Mouse (Mus musculus) midbrain, postnatal 0 days (tissue): Measurements from ENCODE around the gene Ccser1. TPM values are rescaled to one million over a fixed set of nuclear protein-coding genes. Genes with fewer than 3 reads are reported as not detected.

ENCODE experiments used
- ATAC-seq: fragments of 200-750 bp; cut with Nextera tagmentation; 2 replicates; pipeline ENCODE4 v1.8.0; 2017; ENCODE audit warnings: moderate number of reproducible peaks, mild to moderate bottlenecking, moderate TSS enrichment, moderate library complexity; ENCODE audit not compliant: low FRiP score
- DNase-seq: peaks from one replicate; pipeline ENCODE4 v3.0.0-alpha.2; 2015; ENCODE audit warnings: low spot score
- H3K27ac ChIP-seq: fragments of 300-500 bp; sonication (generic); 2 replicates; pipeline ENCODE4 v1.5.1; 2014; ENCODE audit warnings: low read depth, mild to moderate bottlenecking, low read length, mixed read lengths
- H3K27me3 ChIP-seq: fragments of 300-500 bp; sonication (generic); 2 replicates; pipeline ENCODE4 v1.6.1; 2014; ENCODE audit warnings: low read length, control low read depth, mixed read lengths; ENCODE audit not compliant: insufficient read depth
- H3K36me3 ChIP-seq: fragments of 300-500 bp; sonication (generic); 2 replicates; pipeline ENCODE4 v1.6.1; 2014; ENCODE audit warnings: low read length, control low read depth, mixed read lengths; ENCODE audit not compliant: insufficient read depth
- H3K4me1 ChIP-seq: fragments of 300-500 bp; sonication (generic); 2 replicates; pipeline ENCODE4 v1.6.1; 2014; ENCODE audit warnings: mild to moderate bottlenecking, control low read depth, antibody characterized with exemption, low read length, mixed read lengths; ENCODE audit not compliant: insufficient read depth
- H3K4me2 ChIP-seq: fragments of 300-500 bp; sonication (generic); 2 replicates; pipeline ENCODE4 v1.6.1; 2014; ENCODE audit warnings: low read depth, mild to moderate bottlenecking, low read length, mixed read lengths; ENCODE audit not compliant: poor library complexity, severe bottlenecking
- H3K4me3 ChIP-seq: fragments of 300-500 bp; sonication (generic); 2 replicates; pipeline ENCODE4 v1.5.1; 2014; ENCODE audit warnings: low read depth, mild to moderate bottlenecking, low read length, moderate library complexity
- H3K9ac ChIP-seq: fragments of 300-500 bp; sonication (generic); replicated peaks from 2 replicates; pipeline ENCODE4 v1.6.1; 2014; ENCODE audit warnings: mild to moderate bottlenecking, low read length, moderate library complexity, mixed read lengths; ENCODE audit not compliant: poor library complexity, severe bottlenecking
- H3K9me3 ChIP-seq: fragments of 300-500 bp; sonication (generic); 2 replicates; pipeline ENCODE4 v1.6.1; 2016; ENCODE audit warnings: low read length, control low read depth
- CTCF ChIP-seq: IDR thresholded peaks from 2 replicates; pipeline ENCODE4 v1.5.1; 2016; ENCODE audit warnings: antibody characterized with exemption, mild to moderate bottlenecking
- WGBS: fragments of 180-500 bp; shearing (Covaris S2); extraction: QIAGEN DNeasy Blood & Tissue Kit; methylation state at CpG from one replicate; pipeline ENCODE4 v1.1.7; 2014; 5-methylcytosine and 5-hydroxymethylcytosine counted together
- polyA plus RNA-seq: library from polyadenylated mRNA; unstranded; fragments of >200 nt; fragmentation: Nextera tagmentation; extraction: Ambion mirVana; gene quantifications from 2 replicates; pipeline ENCODE4 v1.2.1, GENCODE M21; 2015
- total RNA-seq: library from RNA; depleted of rRNA; stranded (reverse); fragments of >200 nt; gene quantifications from 2 replicates; pipeline ENCODE4 v1.2.3, GENCODE M21; 2014

Ccser1 gene
- total and polyA plus RNA-seq, 2 experiments from 2014 or later = 13.9 to 51.4 TPM

DNA sequence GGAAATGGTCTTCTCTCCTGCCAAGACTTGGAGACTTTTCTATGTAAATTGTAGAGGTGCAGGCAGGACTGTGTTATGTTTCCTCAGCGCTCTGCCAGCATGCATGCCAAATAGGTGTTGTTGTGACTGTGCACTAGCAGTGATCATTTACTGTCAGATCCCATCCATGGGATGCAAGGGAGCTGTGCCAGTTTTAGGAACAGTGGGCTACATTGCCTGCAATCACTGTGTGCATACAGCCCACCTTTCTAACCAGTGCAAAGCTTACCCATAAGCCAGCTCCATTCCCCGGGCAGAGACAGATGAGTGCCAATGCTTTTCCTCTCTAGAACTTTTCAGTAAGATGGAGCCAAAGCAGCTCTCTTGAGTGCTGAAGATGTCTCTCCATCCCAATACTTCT is 606.6 kb downstream of the Ccser1 start:
- 89% methylated on average over 2 of the region's 2 CpGs for WGBS
- Histone ChIP-seq H3K4me1 (no peaks in the 10 kb centered on the region), H3K27me3 (no peaks in the 10 kb centered on the region), H3K4me2 (no peak overlapping the region), H3K9me3 (no peaks in the 10 kb centered on the region), H3K9ac (no peak overlapping the region), H3K27ac (no peak overlapping the region), H3K36me3 (no peaks in the 10 kb centered on the region), H3K4me3 (no peak overlapping the region)
- DNase-seq (no peak), ATAC-seq (no peak)
- no peak for TF ChIP-seq CTCF

DNA sequence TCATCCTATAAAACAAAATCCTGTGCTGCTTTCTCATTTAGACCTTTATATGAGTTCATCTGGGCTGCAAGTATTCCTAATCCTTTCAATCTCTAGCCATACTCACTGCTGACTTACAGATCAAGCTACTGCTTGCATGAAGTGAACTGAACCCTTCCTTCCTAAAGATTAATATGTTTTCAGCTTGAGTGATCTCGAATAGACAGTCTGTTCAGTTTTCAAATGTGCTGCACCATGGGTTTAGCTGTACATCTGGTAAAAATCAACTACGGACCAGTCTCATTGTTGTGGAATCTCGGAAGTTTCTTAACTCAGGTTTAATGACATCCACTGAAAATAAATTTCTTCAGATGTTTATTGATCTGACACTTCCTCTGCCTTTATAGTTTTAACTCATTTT is 620.8 kb downstream of the Ccser1 start:
- H3K4me3 ChIP-seq = no peak overlapping the region
- TF ChIP-seq CTCF = no peak
- 65% methylated on average over 3 of the region's 3 CpGs for WGBS
- no peaks in the 10 kb centered on the region for H3K27me3 ChIP-seq
- no peaks in the 10 kb centered on the region for H3K9me3 ChIP-seq
- H3K9ac ChIP-seq = no peak overlapping the region
- ATAC-seq = no peak
- no peak overlapping the region for H3K4me2 ChIP-seq
- H3K27ac ChIP-seq = no peak overlapping the region
- no peaks in the 10 kb centered on the region for H3K4me1 ChIP-seq
- H3K36me3 ChIP-seq = no peaks in the 10 kb centered on the region
- DNase-seq = no peak

DNA sequence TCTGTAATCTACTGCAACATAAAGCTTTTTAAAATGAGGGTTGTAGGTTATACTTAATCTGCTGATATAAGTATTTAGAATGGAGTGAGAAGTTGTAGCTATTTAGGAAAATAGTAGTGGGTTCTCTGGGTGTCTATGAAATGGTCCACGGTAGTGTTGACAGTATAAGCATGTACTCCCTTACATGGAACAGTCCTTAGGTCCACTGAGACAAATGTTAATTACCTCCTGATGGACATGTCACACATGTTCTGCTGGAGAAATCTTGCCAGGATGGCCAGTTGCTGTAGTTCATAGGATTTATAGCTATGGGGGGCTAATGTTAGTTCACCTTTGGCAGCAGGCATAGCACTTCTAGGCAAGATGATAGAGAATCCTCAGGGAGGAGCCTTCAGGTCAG is 625.4 kb downstream of the Ccser1 start:
- no peak for TF ChIP-seq CTCF
- no peak for ATAC-seq
- 93% methylated on average over 1 of the region's 1 CpGs for WGBS

DNA sequence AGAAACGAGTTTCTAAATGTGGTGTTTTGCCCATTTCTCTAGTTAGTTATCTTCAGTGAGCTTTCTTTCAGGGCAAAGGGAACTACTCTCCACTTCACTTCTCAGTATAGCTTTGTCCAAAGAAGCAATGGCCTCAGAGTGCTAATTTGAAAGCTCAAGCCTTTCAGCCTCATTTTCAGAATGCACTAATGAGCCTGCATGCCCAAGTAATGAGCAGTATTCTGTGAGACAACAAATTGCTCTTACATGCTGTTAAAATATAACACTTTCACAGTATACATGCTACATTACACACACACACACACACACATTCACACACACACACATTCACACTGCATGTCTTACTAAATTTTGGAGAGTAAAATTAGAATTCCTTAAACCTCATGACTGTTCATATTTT is 637.6 kb downstream of the Ccser1 start:
- H3K4me3 ChIP-seq = no peak overlapping the region
- no peak overlapping the region for H3K9ac ChIP-seq
- H3K4me1 ChIP-seq = no peaks in the 10 kb centered on the region
- 61% methylated on average over 1 of the region's 1 CpGs for WGBS
- DNase-seq (no peak), ATAC-seq (no peak)
- no peaks in the 10 kb centered on the region for H3K36me3 ChIP-seq
- TF ChIP-seq CTCF = no peak
- H3K27ac ChIP-seq = no peak overlapping the region
- H3K27me3 ChIP-seq = no peaks in the 10 kb centered on the region
- no peaks in the 10 kb centered on the region for H3K9me3 ChIP-seq
- H3K4me2 ChIP-seq = no peak overlapping the region

More for the DNA sequence above, 625.4 kb downstream of the Ccser1 start:
- no peaks in the 10 kb centered on the region for H3K36me3 ChIP-seq
- no peak overlapping the region for H3K9ac ChIP-seq
- no peaks in the 10 kb centered on the region for H3K27me3 ChIP-seq
- DNase-seq = no peak
- no peaks in the 10 kb centered on the region for H3K4me1 ChIP-seq
- no peak overlapping the region for H3K4me2 ChIP-seq
- no peak overlapping the region for H3K27ac ChIP-seq
- H3K4me3 ChIP-seq = no peak overlapping the region
- H3K9me3 ChIP-seq = no peaks in the 10 kb centered on the region

GRCm38 (mm10) chr6:61876302-61876701 is 696.2 kb downstream of the Ccser1 start:
- no peak overlapping the region for H3K4me3 ChIP-seq
- no peaks in the 10 kb centered on the region for H3K27me3 ChIP-seq
- no peak overlapping the region for H3K4me2 ChIP-seq
- DNase-seq (no peak), ATAC-seq (no peak)
- H3K9me3 ChIP-seq = no peaks in the 10 kb centered on the region
- H3K27ac ChIP-seq = no peak overlapping the region
- H3K36me3 ChIP-seq = no peaks in the 10 kb centered on the region
- no peaks in the 10 kb centered on the region for H3K4me1 ChIP-seq
- no peak overlapping the region for H3K9ac ChIP-seq
- TF ChIP-seq CTCF = no peak
- 78% methylated on average over 1 of the region's 1 CpGs for WGBS

DNA sequence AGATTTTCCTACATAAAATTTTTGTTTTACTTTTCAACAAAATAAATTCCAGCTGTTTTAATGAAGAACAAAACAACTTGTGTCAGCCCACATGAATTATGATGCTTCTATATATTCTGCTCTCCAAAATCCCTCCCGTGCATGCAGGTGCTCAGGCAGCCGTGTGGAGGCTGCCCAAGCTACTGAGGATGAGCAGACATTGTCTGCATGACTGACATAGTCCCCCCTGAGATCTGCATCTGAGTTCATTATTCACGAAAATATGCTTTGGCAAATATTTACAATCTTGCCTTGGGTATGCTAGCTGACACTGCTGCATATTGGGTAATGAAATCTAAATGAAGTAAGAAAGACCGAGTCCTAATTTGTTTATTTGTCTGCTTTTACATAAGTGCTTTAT is 718.1 kb downstream of the Ccser1 start:
- Histone ChIP-seq H3K36me3 (no peaks in the 10 kb centered on the region), H3K4me3 (no peak overlapping the region), H3K4me2 (no peak overlapping the region), H3K27ac (no peak overlapping the region), H3K4me1 (no peaks in the 10 kb centered on the region), H3K27me3 (no peaks in the 10 kb centered on the region), H3K9me3 (no peaks in the 10 kb centered on the region), H3K9ac (no peak overlapping the region)
- 50% methylated on average over 4 of the region's 4 CpGs for WGBS
- TF ChIP-seq CTCF = peak; percentile 2; the same call in 1 of the 2 replicates
- no peak for ATAC-seq
- peak; percentile 30 for DNase-seq
